Mouse (Mus musculus): ENCODE results near the gene Orai1. TPM values are rescaled to one million over a fixed set of nuclear protein-coding genes. Genes with fewer than 3 reads are reported as not detected.

Gene Orai1
- total RNA-seq, 2 experiments from 2014 or later = 6.9 to 9.5 TPM

- Histone ChIP-seq H3K4me3 (no peak overlapping the region), H3K27ac (no peak overlapping the region)
- intact Hi-C loops (cut with DNase I) = no loop called here
- no peak for DNase-seq (ENCODE audit: extremely low spot score in 1 of 2, low spot score in 2 of 2)
- no peak for TF ChIP-seq CTCF (IDR thresholded peaks at IDR 0.05)
These were observed 23.2 kb downstream of the Orai1 start for GRCm38 (mm10) chr5:123038115-123038514.

- intact Hi-C loops (cut with DNase I) = no loop called here
- H3K27ac ChIP-seq = no peak overlapping the region
- H3K4me3 ChIP-seq = peak overlapping the region; percentile 16
- no peak for TF ChIP-seq CTCF (IDR thresholded peaks at IDR 0.05)
- DNase-seq (ENCODE audit: extremely low spot score in 1 of 2, low spot score in 2 of 2) = no peak
These were observed 24.4 kb downstream of the Orai1 start for GRCm38 (mm10) chr5:123039120-123039752.

GRCm38 (mm10) chr5:123040796-123041195, 25.9 kb downstream of the Orai1 start:
- Histone ChIP-seq H3K4me3 (no peak overlapping the region), H3K27ac (no peak overlapping the region)
- intact Hi-C loops (cut with DNase I) = no loop called here
- no peak for TF ChIP-seq CTCF (IDR thresholded peaks at IDR 0.05)
- DNase-seq (ENCODE audit: extremely low spot score in 1 of 2, low spot score in 2 of 2) = no peak

GRCm38 (mm10) chr5:123043856-123044255, 29.0 kb downstream of the Orai1 start:
- intact Hi-C loops (cut with DNase I) = no loop called here
- Histone ChIP-seq H3K27ac (no peak overlapping the region), H3K4me3 (no peak overlapping the region)
- DNase-seq (ENCODE audit: extremely low spot score in 1 of 2, low spot score in 2 of 2) = no peak
- peak; percentile 58 for TF ChIP-seq CTCF (IDR thresholded peaks at IDR 0.05)

GRCm38 (mm10) chr5:123045561-123046295, 30.9 kb downstream of the Orai1 start:
- intact Hi-C loops (cut with DNase I) = loop anchor here (1.0 to 2.0 kb wide), 2 partner anchors 77 to 121 kb away; no protein-coding TSS in a partner anchor
- peak; percentile 39 to 44 for DNase-seq (ENCODE audit: extremely low spot score in 1 of 2, low spot score in 2 of 2)
- Histone ChIP-seq H3K27ac (no peak overlapping the region), H3K4me3 (no peak overlapping the region)
- TF ChIP-seq CTCF (IDR thresholded peaks at IDR 0.05) = peak; percentile 72

GRCm38 (mm10) chr5:123046916-123047315, 32.0 kb downstream of the Orai1 start, which contains the start of gene Morn3:
Gene Morn3, minus strand, starts transcription at chr5:123047016.
- intact Hi-C loops (cut with DNase I) = loop anchor here (1.0 to 2.0 kb wide), 2 partner anchors 79 to 122 kb away; no protein-coding TSS in a partner anchor
- no peak within 1 kb of the TSS for H3K4me3 ChIP-seq
- DNase-seq (ENCODE audit: extremely low spot score in 1 of 2, low spot score in 2 of 2) = no peak
- no peak within 1 kb of the TSS for H3K27ac ChIP-seq
- TF ChIP-seq CTCF (IDR thresholded peaks at IDR 0.05) = no peak

- peak; percentile 40 for TF ChIP-seq CTCF (IDR thresholded peaks at IDR 0.05)
- intact Hi-C loops (cut with DNase I) = no loop called here
- H3K4me3 ChIP-seq = no peak overlapping the region
- no peak for DNase-seq (ENCODE audit: extremely low spot score in 1 of 2, low spot score in 2 of 2)
- no peak overlapping the region for H3K27ac ChIP-seq
These were observed 34.4 kb downstream of the Orai1 start for GRCm38 (mm10) chr5:123049271-123049670.

GRCm38 (mm10) chr5:123050918-123051317, 36.0 kb downstream of the Orai1 start:
- no peak for TF ChIP-seq CTCF (IDR thresholded peaks at IDR 0.05)
- intact Hi-C loops (cut with DNase I) = no loop called here
- Histone ChIP-seq H3K4me3 (no peak overlapping the region), H3K27ac (no peak overlapping the region)
- DNase-seq (ENCODE audit: extremely low spot score in 1 of 2, low spot score in 2 of 2) = no peak

- TF ChIP-seq CTCF (IDR thresholded peaks at IDR 0.05) = no peak; the same call in 1 of the 2 replicates
These were observed 36.9 kb downstream of the Orai1 start for GRCm38 (mm10) chr5:123051736-123052135.

GRCm38 (mm10) chr5:123057366-123058250, 42.7 kb downstream of the Orai1 start:
- TF ChIP-seq CTCF (IDR thresholded peaks at IDR 0.05) = peak; percentile 46
- intact Hi-C loops (cut with DNase I) = loop anchor here (1.0 kb wide), 1 partner anchor 19 kb away; no protein-coding TSS in a partner anchor
- Histone ChIP-seq H3K27ac (peak overlapping the region; percentile 88), H3K4me3 (peak overlapping the region; percentile 44)
- peak; percentile 98 to 99 for DNase-seq (ENCODE audit: extremely low spot score in 1 of 2, low spot score in 2 of 2)

More at GRCm38 (mm10) chr5:123051736-123052135, 36.9 kb downstream of the Orai1 start:
- no peak overlapping the region for H3K27ac ChIP-seq
- intact Hi-C loops (cut with DNase I) = no loop called here
- no peak overlapping the region for H3K4me3 ChIP-seq
- no peak for DNase-seq (ENCODE audit: extremely low spot score in 1 of 2, low spot score in 2 of 2)

All from left cerebral cortex, adult 2 months (tissue).